In the genomic region with DNA sequence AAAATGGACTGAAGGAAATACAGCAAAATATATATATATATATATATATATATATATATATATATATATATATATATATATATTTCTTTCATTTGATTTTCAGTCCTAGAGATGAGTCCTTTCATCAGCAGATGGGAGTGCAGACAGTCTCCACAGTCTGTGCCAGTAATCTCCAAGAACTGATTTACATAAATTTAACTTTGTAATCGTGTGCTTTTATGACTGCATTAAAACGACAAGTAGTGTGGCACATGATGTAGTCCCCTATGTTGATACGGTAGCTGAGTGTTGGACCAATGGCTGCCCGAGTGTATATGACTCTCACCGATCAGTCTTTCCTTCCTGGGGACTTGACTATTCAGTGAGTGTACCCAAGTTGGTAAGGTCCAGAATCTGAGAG, we compare ENCODE assay signal across 15 mouse cellular contexts.
"Had no signal": no experiment of that assay in that cellular context is flagged by ENCODE, and none has a peak within 500 bp of the region (broad histone marks: within the 10 kb centered on the region; RNA-seq: fewer than 3 reads in every experiment).

No protein-coding gene starts in this region.

- H3K9ac ChIP-seq: liver, embryonic 15.5 days; lung, embryonic 14.5 days; neural tube, embryonic 15.5 days had no signal

- H3K36me3 ChIP-seq: limb, embryonic 10.5 days; liver, embryonic 15.5 days; midbrain, embryonic 10.5 days; neural tube, embryonic 15.5 days had no signal

- DNase-seq: kidney, adult 9 months; kidney, postnatal 4 days; lung, embryonic 14.5 days; lung, postnatal 10 days; lung, postnatal 4 days; thymus, postnatal 4 days had no signal

- H3K9me3 ChIP-seq: limb, embryonic 10.5 days; liver, embryonic 15.5 days; midbrain, embryonic 10.5 days; neural tube, embryonic 15.5 days had no signal

- H3K27me3 ChIP-seq: liver, embryonic 15.5 days; neural tube, embryonic 15.5 days had no signal

- H3K4me2 ChIP-seq: liver, embryonic 11.5 days; liver, embryonic 15.5 days; lung, embryonic 14.5 days; neural tube, embryonic 15.5 days had no signal

- H3K27ac ChIP-seq: kidney, postnatal 0 days; layer of hippocampus, adult 2 months; limb, embryonic 10.5 days; liver, embryonic 15.5 days; midbrain, embryonic 10.5 days; neural tube, embryonic 15.5 days; stomach, postnatal 0 days had no signal

- H3K4me1 ChIP-seq: limb, embryonic 10.5 days; liver, embryonic 15.5 days; midbrain, embryonic 10.5 days; neural tube, embryonic 15.5 days had no signal

- H3K4me3 ChIP-seq: layer of hippocampus, adult 2 months; limb, embryonic 10.5 days; liver, embryonic 15.5 days; midbrain, embryonic 10.5 days; myocyte; neural tube, embryonic 15.5 days had no signal
